Mouse (Mus musculus) kidney, adult 18-20 months (tissue): ENCODE data around the gene Cers6.
A peak's percentile ranks its signal among the peaks of the same experiment; 100 is the strongest.

ENCODE experiments used
- DNase-seq: peaks from one replicate; pipeline ENCODE4 v3.0.0; 2021

Cers6 gene

GRCm38 (mm10) chr2:68860904-68861685 lies at the start of gene Cers6:
TSS of gene Cers6 (plus strand) at chr2:68861441.
- DNase-seq = peak; percentile 98

- DNase-seq = no peak
Measured at GRCm38 (mm10) chr2:68814409-68814808, 46.8 kb upstream of the Cers6 start.

GRCm38 (mm10) chr2:68819040-68819439 lies 42.2 kb upstream of the Cers6 start:
- no peak for DNase-seq

GRCm38 (mm10) chr2:68822152-68822887 lies 38.9 kb upstream of the Cers6 start:
- DNase-seq = no peak

GRCm38 (mm10) chr2:68825326-68826020 lies 35.8 kb upstream of the Cers6 start:
- no peak for DNase-seq

GRCm38 (mm10) chr2:68843330-68843729 lies 17.9 kb upstream of the Cers6 start:
- DNase-seq = no peak

GRCm38 (mm10) chr2:68844530-68844929 lies 16.7 kb upstream of the Cers6 start:
- DNase-seq = peak; percentile 65

- DNase-seq = peak; percentile 76
Measured at GRCm38 (mm10) chr2:68845002-68845740, 16.1 kb upstream of the Cers6 start.

- DNase-seq = no peak
Measured at GRCm38 (mm10) chr2:68860391-68860790, 850 bp upstream of the Cers6 start.

- DNase-seq = peak; percentile 71
Measured at GRCm38 (mm10) chr2:68861721-68862463, 651 bp downstream of the Cers6 start.

GRCm38 (mm10) chr2:68862464-68863266 lies 1.4 kb downstream of the Cers6 start:
- DNase-seq = no peak

GRCm38 (mm10) chr2:68863561-68863960 lies 2.3 kb downstream of the Cers6 start:
- no peak for DNase-seq

GRCm38 (mm10) chr2:68864366-68864765 lies 3.1 kb downstream of the Cers6 start:
- DNase-seq = no peak

- DNase-seq = no peak
Measured at GRCm38 (mm10) chr2:68867148-68867547, 5.9 kb downstream of the Cers6 start.

- DNase-seq = no peak
Measured at GRCm38 (mm10) chr2:68870999-68871780, 9.9 kb downstream of the Cers6 start.

- DNase-seq = no peak
Measured at GRCm38 (mm10) chr2:68873086-68873485, 11.8 kb downstream of the Cers6 start.

GRCm38 (mm10) chr2:68873653-68874441 lies 12.6 kb downstream of the Cers6 start:
- DNase-seq = no peak

GRCm38 (mm10) chr2:68874575-68874974 lies 13.3 kb downstream of the Cers6 start:
- no peak for DNase-seq

- DNase-seq = no peak
Measured at GRCm38 (mm10) chr2:68879071-68879651, 17.9 kb downstream of the Cers6 start.
